Mouse (Mus musculus): ENCODE data around the gene Bpifb5. TPM values are rescaled to one million over a fixed set of nuclear protein-coding genes. Genes with fewer than 3 reads are reported as not detected.
"Not testable (repeated sequence)": the region's sequence is repeated elsewhere in the genome, so short reads cannot be mapped to it uniquely, and the experiment has no call there.

Gene Bpifb5
- polyA plus RNA-seq, 1 experiment from 2014 or later = 0.41 TPM

GRCm38 (mm10) chr2:154206908-154207307, 16.6 kb upstream of the Bpifb5 start:
- Histone ChIP-seq H3K27me3 (ENCODE audit: low read depth, poor library complexity, severe bottlenecking) (no peaks in the 10 kb centered on the region), H3K9me3 (replicated peaks) (no peaks in the 10 kb centered on the region), H3K4me3 (no peak overlapping the region), H3K27ac (no peak overlapping the region), H3K36me3 (no peaks in the 10 kb centered on the region), H3K4me1 (no peaks in the 10 kb centered on the region)
- DNase-seq (ENCODE audit: low spot score) = peak; percentile 44
- 55% methylated on average over 7 of the region's 7 CpGs for WGBS

GRCm38 (mm10) chr2:154209112-154209511, 14.4 kb upstream of the Bpifb5 start:
- no peak overlapping the region for H3K4me3 ChIP-seq
- no peak overlapping the region for H3K27ac ChIP-seq
- H3K27me3 ChIP-seq (ENCODE audit: low read depth, poor library complexity, severe bottlenecking) = no peaks in the 10 kb centered on the region; the same call in 1 of the 2 replicates
- H3K4me1 ChIP-seq = peaks cover 4% of the 10 kb centered on the region; the same call in 1 of the 2 replicates
- H3K9me3 ChIP-seq (replicated peaks) = no peaks in the 10 kb centered on the region
- DNase-seq (ENCODE audit: low spot score) = no peak
- 27% methylated on average over 3 of the region's 3 CpGs for WGBS
- no peaks in the 10 kb centered on the region for H3K36me3 ChIP-seq

- WGBS = 68% methylated on average over 1 of the region's 1 CpGs
- Histone ChIP-seq H3K27me3 (ENCODE audit: low read depth, poor library complexity, severe bottlenecking) (no peaks in the 10 kb centered on the region; the same call in 1 of the 2 replicates), H3K9me3 (replicated peaks) (no peaks in the 10 kb centered on the region), H3K4me1 (peaks cover 4% of the 10 kb centered on the region; the same call in 1 of the 2 replicates), H3K36me3 (no peaks in the 10 kb centered on the region), H3K27ac (no peak overlapping the region), H3K4me3 (no peak overlapping the region)
- no peak for DNase-seq (ENCODE audit: low spot score)
Observed at GRCm38 (mm10) chr2:154211121-154211520, 12.4 kb upstream of the Bpifb5 start.

GRCm38 (mm10) chr2:154211881-154212280, 11.7 kb upstream of the Bpifb5 start:
- no peaks in the 10 kb centered on the region for H3K9me3 ChIP-seq (replicated peaks)
- H3K4me1 ChIP-seq = peaks cover 4% of the 10 kb centered on the region; the same call in 1 of the 2 replicates
- H3K4me3 ChIP-seq = no peak overlapping the region
- H3K27me3 ChIP-seq (ENCODE audit: low read depth, poor library complexity, severe bottlenecking) = no peaks in the 10 kb centered on the region; the same call in 1 of the 2 replicates
- no peak for DNase-seq (ENCODE audit: low spot score)
- WGBS = 90% methylated on average over 4 of the region's 4 CpGs
- no peak overlapping the region for H3K27ac ChIP-seq
- no peaks in the 10 kb centered on the region for H3K36me3 ChIP-seq

- DNase-seq (ENCODE audit: low spot score) = peak; percentile 90
- Histone ChIP-seq H3K4me3 (no peak overlapping the region), H3K36me3 (no peaks in the 10 kb centered on the region), H3K27me3 (ENCODE audit: low read depth, poor library complexity, severe bottlenecking) (no peaks in the 10 kb centered on the region; the same call in 1 of the 2 replicates), H3K4me1 (peaks cover 4% of the 10 kb centered on the region; the same call in 1 of the 2 replicates), H3K9me3 (replicated peaks) (no peaks in the 10 kb centered on the region), H3K27ac (no peak overlapping the region)
- 15% methylated on average over 5 of the region's 5 CpGs for WGBS
Observed at GRCm38 (mm10) chr2:154215191-154215590, 8.4 kb upstream of the Bpifb5 start.

GRCm38 (mm10) chr2:154219950-154220349, 3.6 kb upstream of the Bpifb5 start:
- Histone ChIP-seq H3K27ac (no peak overlapping the region), H3K9me3 (replicated peaks) (no peaks in the 10 kb centered on the region), H3K27me3 (ENCODE audit: low read depth, poor library complexity, severe bottlenecking) (no peaks in the 10 kb centered on the region), H3K4me3 (no peak overlapping the region), H3K36me3 (no peaks in the 10 kb centered on the region), H3K4me1 (peaks cover 19% of the 10 kb centered on the region)
- 84% methylated on average over 5 of the region's 5 CpGs for WGBS
- DNase-seq (ENCODE audit: low spot score) = no peak

- DNase-seq (ENCODE audit: low spot score) = no peak
- Histone ChIP-seq H3K4me1 (peaks cover 37% of the 10 kb centered on the region), H3K27me3 (ENCODE audit: low read depth, poor library complexity, severe bottlenecking) (no peaks in the 10 kb centered on the region), H3K27ac (peak overlapping the region; percentile 38; the same call in 1 of the 2 replicates), H3K4me3 (peak overlapping the region; percentile 24; the same call in 1 of the 2 replicates), H3K36me3 (no peaks in the 10 kb centered on the region), H3K9me3 (replicated peaks) (no peaks in the 10 kb centered on the region)
- 11% methylated on average over 2 of the region's 2 CpGs for WGBS
Observed at GRCm38 (mm10) chr2:154223917-154224273, 353 bp downstream of the Bpifb5 start.

GRCm38 (mm10) chr2:154226991-154227390, 3.4 kb downstream of the Bpifb5 start:
- peaks cover 37% of the 10 kb centered on the region for H3K4me1 ChIP-seq
- H3K9me3 ChIP-seq (replicated peaks) = no peaks in the 10 kb centered on the region
- WGBS = 69% methylated on average over 4 of the region's 4 CpGs
- H3K27ac ChIP-seq = peak overlapping the region; percentile 37; the same call in 1 of the 2 replicates
- no peak overlapping the region for H3K4me3 ChIP-seq
- DNase-seq (ENCODE audit: low spot score) = no peak
- no peaks in the 10 kb centered on the region for H3K36me3 ChIP-seq
- H3K27me3 ChIP-seq (ENCODE audit: low read depth, poor library complexity, severe bottlenecking) = no peaks in the 10 kb centered on the region

GRCm38 (mm10) chr2:154227830-154228229, 4.3 kb downstream of the Bpifb5 start:
- 83% methylated on average over 5 of the region's 5 CpGs for WGBS
- Histone ChIP-seq H3K9me3 (replicated peaks) (no peaks in the 10 kb centered on the region), H3K4me1 (peaks cover 33% of the 10 kb centered on the region), H3K27me3 (ENCODE audit: low read depth, poor library complexity, severe bottlenecking) (no peaks in the 10 kb centered on the region), H3K36me3 (no peaks in the 10 kb centered on the region), H3K27ac (no peak overlapping the region), H3K4me3 (no peak overlapping the region)
- no peak for DNase-seq (ENCODE audit: low spot score)

GRCm38 (mm10) chr2:154233426-154233825, 9.9 kb downstream of the Bpifb5 start:
- DNase-seq (ENCODE audit: low spot score) = no peak
- no peak overlapping the region for H3K4me3 ChIP-seq
- no peaks in the 10 kb centered on the region for H3K9me3 ChIP-seq (replicated peaks)
- no peaks in the 10 kb centered on the region for H3K27me3 ChIP-seq (ENCODE audit: low read depth, poor library complexity, severe bottlenecking)
- H3K4me1 ChIP-seq = 0 out of 2 replicates have a peak, but pooled peaks cover 4% of the 10 kb centered on the region
- 94% methylated on average over 6 of the region's 6 CpGs for WGBS
- H3K36me3 ChIP-seq = no peaks in the 10 kb centered on the region
- no peak overlapping the region for H3K27ac ChIP-seq

- no peak overlapping the region for H3K27ac ChIP-seq
- WGBS = 85% methylated on average over 6 of the region's 6 CpGs
- no peaks in the 10 kb centered on the region for H3K27me3 ChIP-seq (ENCODE audit: low read depth, poor library complexity, severe bottlenecking)
- DNase-seq (ENCODE audit: low spot score) = no peak
- no peaks in the 10 kb centered on the region for H3K4me1 ChIP-seq
- H3K36me3 ChIP-seq = no peaks in the 10 kb centered on the region
- H3K4me3 ChIP-seq = no peak overlapping the region
- H3K9me3 ChIP-seq (replicated peaks) = no peaks in the 10 kb centered on the region
Observed at GRCm38 (mm10) chr2:154240771-154241170, 17.2 kb downstream of the Bpifb5 start.

GRCm38 (mm10) chr2:154242726-154243125, 19.2 kb downstream of the Bpifb5 start:
- not testable (repeated sequence) for H3K4me3 ChIP-seq; H3K27me3 ChIP-seq (ENCODE audit: low read depth, poor library complexity, severe bottlenecking); H3K9me3 ChIP-seq (replicated peaks); H3K36me3 ChIP-seq; H3K27ac ChIP-seq; H3K4me1 ChIP-seq; DNase-seq (ENCODE audit: low spot score)
- 93% methylated on average over 12 of the region's 12 CpGs for WGBS

GRCm38 (mm10) chr2:154243356-154244036, 20.0 kb downstream of the Bpifb5 start:
- Histone ChIP-seq H3K4me1 (no peaks in the 10 kb centered on the region), H3K4me3 (no peak overlapping the region), H3K27ac (no peak overlapping the region), H3K9me3 (replicated peaks) (no peaks in the 10 kb centered on the region), H3K27me3 (ENCODE audit: low read depth, poor library complexity, severe bottlenecking) (no peaks in the 10 kb centered on the region), H3K36me3 (no peaks in the 10 kb centered on the region)
- WGBS = 94% methylated on average over 10 of the region's 10 CpGs
- no peak for DNase-seq (ENCODE audit: low spot score)

All from limb, embryonic 10.5 days (tissue).